Mouse (Mus musculus): ENCODE measurements around the gene Nudt16l1.

Nudt16l1 gene

GRCm38 (mm10) chr16:4913783-4914735 is 24.5 kb upstream of the Nudt16l1 start:
- DNase-seq (ENCODE audit: low spot score): peak; percentile 75

GRCm38 (mm10) chr16:4915931-4916330 is 22.6 kb upstream of the Nudt16l1 start:
- DNase-seq (ENCODE audit: low spot score): no peak

GRCm38 (mm10) chr16:4916608-4917007 is 22.0 kb upstream of the Nudt16l1 start:
- no peak for DNase-seq (ENCODE audit: low spot score)

- DNase-seq (ENCODE audit: low spot score): no peak
Measured at GRCm38 (mm10) chr16:4920556-4920955, 18.0 kb upstream of the Nudt16l1 start.

GRCm38 (mm10) chr16:4922481-4922880 is 16.1 kb upstream of the Nudt16l1 start:
- DNase-seq (ENCODE audit: low spot score): no peak

GRCm38 (mm10) chr16:4923996-4924395 is 14.6 kb upstream of the Nudt16l1 start:
- no peak for DNase-seq (ENCODE audit: low spot score)

GRCm38 (mm10) chr16:4927967-4928366 is 10.6 kb upstream of the Nudt16l1 start:
- DNase-seq (ENCODE audit: low spot score): no peak

GRCm38 (mm10) chr16:4928474-4928873 is 10.1 kb upstream of the Nudt16l1 start:
- no peak for DNase-seq (ENCODE audit: low spot score)

GRCm38 (mm10) chr16:4932429-4932828 is 6.1 kb upstream of the Nudt16l1 start:
- DNase-seq (ENCODE audit: low spot score): peak; percentile 85

- DNase-seq (ENCODE audit: low spot score): no peak
Measured at GRCm38 (mm10) chr16:4935430-4935829, 3.1 kb upstream of the Nudt16l1 start.

GRCm38 (mm10) chr16:4935931-4936703 is 2.4 kb upstream of the Nudt16l1 start:
- no peak for DNase-seq (ENCODE audit: low spot score)

- no peak for DNase-seq (ENCODE audit: low spot score)
Measured at GRCm38 (mm10) chr16:4937351-4938190, 990 bp upstream of the Nudt16l1 start.

- DNase-seq (ENCODE audit: low spot score): peak; percentile 97
Measured at GRCm38 (mm10) chr16:4938989-4939388, 428 bp downstream of the Nudt16l1 start.

GRCm38 (mm10) chr16:4939412-4939811 is 851 bp downstream of the Nudt16l1 start:
- peak; percentile 68 for DNase-seq (ENCODE audit: low spot score)

- no peak for DNase-seq (ENCODE audit: low spot score)
Measured at GRCm38 (mm10) chr16:4940311-4940850, 1.8 kb downstream of the Nudt16l1 start.

- no peak for DNase-seq (ENCODE audit: low spot score)
Measured at GRCm38 (mm10) chr16:4941016-4941415, 2.5 kb downstream of the Nudt16l1 start.

- DNase-seq (ENCODE audit: low spot score): no peak
Measured at GRCm38 (mm10) chr16:4942868-4943267, 4.3 kb downstream of the Nudt16l1 start.

- DNase-seq (ENCODE audit: low spot score): no peak
Measured at GRCm38 (mm10) chr16:4943431-4943830, 4.9 kb downstream of the Nudt16l1 start.

- DNase-seq (ENCODE audit: low spot score): peak; percentile 62
Measured at GRCm38 (mm10) chr16:4945415-4945814, 6.9 kb downstream of the Nudt16l1 start.

- DNase-seq (ENCODE audit: low spot score): peak; percentile 72
Measured at GRCm38 (mm10) chr16:4946155-4946554, 7.6 kb downstream of the Nudt16l1 start.

- peak; percentile 63 for DNase-seq (ENCODE audit: low spot score)
Measured at GRCm38 (mm10) chr16:4947378-4947777, 8.8 kb downstream of the Nudt16l1 start.

GRCm38 (mm10) chr16:4956609-4957008 is 18.0 kb downstream of the Nudt16l1 start:
- DNase-seq (ENCODE audit: low spot score): no peak

Measured in yolk sac, embryonic 10.5 days (tissue).